Mouse (Mus musculus) stomach, embryonic 16.5 days (tissue): ENCODE results near the gene Ropn1l. TPM values are rescaled to one million over a fixed set of nuclear protein-coding genes. Genes with fewer than 3 reads are reported as not detected.

Experiments
- ATAC-seq: fragments of 200-750 bp; cut with Nextera tagmentation; 2 replicates; pipeline ENCODE4 v1.8.0; 2017; ENCODE audit warnings: moderate number of reproducible peaks, moderate TSS enrichment; ENCODE audit not compliant: insufficient read depth, low FRiP score
- H3K27ac ChIP-seq: fragments of 300-500 bp; sonication (generic); 2 replicates; pipeline ENCODE4 v1.5.1; 2014; ENCODE audit warnings: low read length
- H3K27me3 ChIP-seq: fragments of 300-500 bp; sonication (generic); 2 replicates; pipeline ENCODE4 v1.6.1; 2014; ENCODE audit warnings: low read length, control low read depth, mixed read lengths; ENCODE audit not compliant: control insufficient read depth, insufficient read depth
- H3K36me3 ChIP-seq: fragments of 300-500 bp; sonication (generic); 2 replicates; pipeline ENCODE4 v1.6.1; 2014; ENCODE audit warnings: low read length; ENCODE audit not compliant: control insufficient read depth, insufficient read depth
- H3K4me1 ChIP-seq: fragments of 300-500 bp; sonication (generic); 2 replicates; pipeline ENCODE4 v1.6.1; 2014; ENCODE audit warnings: low read length, control low read depth, mixed read lengths; ENCODE audit not compliant: control insufficient read depth, insufficient read depth
- H3K4me2 ChIP-seq: fragments of 300-500 bp; sonication (generic); 2 replicates; pipeline ENCODE4 v1.6.1; 2014; ENCODE audit warnings: low read depth, low read length, mixed read lengths
- H3K4me3 ChIP-seq: fragments of 300-500 bp; sonication (generic); replicated peaks from 2 replicates; pipeline ENCODE4 v1.5.1; 2014; ENCODE audit warnings: mild to moderate bottlenecking, low read length
- H3K9ac ChIP-seq: fragments of 300-500 bp; sonication (generic); 2 replicates; pipeline ENCODE4 v1.6.1; 2014; ENCODE audit warnings: low read length
- H3K9me3 ChIP-seq: fragments of 300-500 bp; sonication (generic); replicated peaks from 2 replicates; pipeline ENCODE4 v1.6.1; 2016; ENCODE audit warnings: low read length, control low read depth; ENCODE audit not compliant: control insufficient read depth
- WGBS: fragments of 180-500 bp; shearing (Covaris S2); extraction: QIAGEN DNeasy Blood & Tissue Kit; methylation state at CpG from one replicate; pipeline ENCODE4 v1.1.7; 2014; 5-methylcytosine and 5-hydroxymethylcytosine counted together
- polyA plus RNA-seq: library from polyadenylated mRNA; unstranded; fragments of >200 nt; fragmentation: Nextera tagmentation; extraction: Ambion mirVana; gene quantifications from 2 replicates; pipeline ENCODE4 v1.2.1, GENCODE M21; 2015

The Ropn1l gene
- polyA plus RNA-seq, 1 experiment from 2014 or later = 2.2 TPM

- Histone ChIP-seq H3K4me1 (no peaks in the 10 kb centered on the region), H3K27ac (no peak overlapping the region), H3K27me3 (no peaks in the 10 kb centered on the region), H3K36me3 (no peaks in the 10 kb centered on the region), H3K4me2 (no peak overlapping the region), H3K4me3 (no peak overlapping the region), H3K9ac (no peak overlapping the region), H3K9me3 (no peaks in the 10 kb centered on the region; the same call in 1 of the 2 replicates)
- ATAC-seq = no peak
- WGBS = 86% methylated on average over 4 of the region's 4 CpGs
Measured at GRCm38 (mm10) chr15:31392135-31392534, 61.4 kb downstream of the Ropn1l start.

Other genes starting within 250 kb of the Ropn1l start
- gene Dap, start 229.4 kb downstream of the Ropn1l start, polyA plus RNA-seq = 110 and 114 TPM in 2 replicates
- 0.46 and 0.69 TPM in 2 replicates for gene Ankrd33b, start 86.0 kb downstream of the Ropn1l start, polyA plus RNA-seq
- gene March6, start 77.3 kb upstream of the Ropn1l start, polyA plus RNA-seq = 30.1 and 30.2 TPM in 2 replicates
- 21.7 and 24.3 TPM in 2 replicates for gene Cmbl, start 111.7 kb upstream of the Ropn1l start, polyA plus RNA-seq
- 455 and 460 TPM in 2 replicates for gene Cct5, start 148.1 kb upstream of the Ropn1l start, polyA plus RNA-seq
- 13.2 and 13.6 TPM in 2 replicates for gene Fam173b, start 148.1 kb upstream of the Ropn1l start, polyA plus RNA-seq